Mouse (Mus musculus) splenic B cell, adult 2 months (primary cell): ENCODE results near the gene Pyroxd1.
A peak's percentile ranks its signal among the peaks of the same experiment; 100 is the strongest.

Experiments
- DNase-seq: peaks from one replicate; pipeline ENCODE4 v3.0.0-alpha.2; 2011; ENCODE audit warnings: low read depth, low spot score
- H3K27me3 ChIP-seq: 2 replicates; pipeline ENCODE4 v1.6.1; 2012; ENCODE audit warnings: mild to moderate bottlenecking, low read length, moderate library complexity, mixed read lengths; ENCODE audit not compliant: control insufficient read depth, poor library complexity, insufficient read depth, severe bottlenecking
- H3K36me3 ChIP-seq: 2 replicates; pipeline ENCODE4 v1.6.1; 2012; ENCODE audit warnings: mild to moderate bottlenecking, low read length, moderate library complexity, mixed read lengths; ENCODE audit not compliant: control insufficient read depth, poor library complexity, insufficient read depth, severe bottlenecking

Pyroxd1 gene

GRCm38 (mm10) chr6:142357106-142357505 is 11.7 kb downstream of the Pyroxd1 start:
- H3K36me3 ChIP-seq = peaks cover 16% of the 10 kb centered on the region
- no peaks in the 10 kb centered on the region for H3K27me3 ChIP-seq
- no peak for DNase-seq

GRCm38 (mm10) chr6:142362036-142362435 is 16.6 kb downstream of the Pyroxd1 start:
- Histone ChIP-seq H3K27me3 (no peaks in the 10 kb centered on the region), H3K36me3 (peaks cover 22% of the 10 kb centered on the region)
- DNase-seq = no peak

GRCm38 (mm10) chr6:142363019-142363576 is 17.6 kb downstream of the Pyroxd1 start:
- Histone ChIP-seq H3K36me3 (peaks cover 26% of the 10 kb centered on the region), H3K27me3 (no peaks in the 10 kb centered on the region)
- DNase-seq = no peak

GRCm38 (mm10) chr6:142365742-142366472 is 20.5 kb downstream of the Pyroxd1 start:
- no peak for DNase-seq
- Histone ChIP-seq H3K27me3 (no peaks in the 10 kb centered on the region), H3K36me3 (peaks cover 23% of the 10 kb centered on the region)

GRCm38 (mm10) chr6:142366473-142367018 is 21.1 kb downstream of the Pyroxd1 start:
- peaks cover 22% of the 10 kb centered on the region for H3K36me3 ChIP-seq

GRCm38 (mm10) chr6:142367565-142367964 is 22.1 kb downstream of the Pyroxd1 start:
- peaks cover 23% of the 10 kb centered on the region for H3K36me3 ChIP-seq
- no peak for DNase-seq
- H3K27me3 ChIP-seq = no peaks in the 10 kb centered on the region

More at GRCm38 (mm10) chr6:142366473-142367018, 21.1 kb downstream of the Pyroxd1 start:
- DNase-seq = no peak
- no peaks in the 10 kb centered on the region for H3K27me3 ChIP-seq

- H3K27me3 ChIP-seq = no peaks in the 10 kb centered on the region
- no peak for DNase-seq
- peaks cover 17% of the 10 kb centered on the region for H3K36me3 ChIP-seq
These were observed 24.1 kb downstream of the Pyroxd1 start for GRCm38 (mm10) chr6:142369568-142369967.

- Histone ChIP-seq H3K27me3 (no peaks in the 10 kb centered on the region), H3K36me3 (peaks cover 9% of the 10 kb centered on the region)
- no peak for DNase-seq
These were observed 31.6 kb downstream of the Pyroxd1 start for GRCm38 (mm10) chr6:142377081-142377480.

- Histone ChIP-seq H3K27me3 (no peaks in the 10 kb centered on the region), H3K36me3 (peaks cover 7% of the 10 kb centered on the region)
- no peak for DNase-seq
These were observed 33.3 kb downstream of the Pyroxd1 start for GRCm38 (mm10) chr6:142378576-142379330.

GRCm38 (mm10) chr6:142379961-142380360 is 34.5 kb downstream of the Pyroxd1 start:
- H3K36me3 ChIP-seq = peaks cover 3% of the 10 kb centered on the region
- DNase-seq = no peak
- no peaks in the 10 kb centered on the region for H3K27me3 ChIP-seq

GRCm38 (mm10) chr6:142381615-142382014 is 36.2 kb downstream of the Pyroxd1 start:
- DNase-seq = no peak
- H3K36me3 ChIP-seq = no peaks in the 10 kb centered on the region; the same call in 1 of the 2 replicates
- H3K27me3 ChIP-seq = no peaks in the 10 kb centered on the region

- Histone ChIP-seq H3K36me3 (no peaks in the 10 kb centered on the region), H3K27me3 (no peaks in the 10 kb centered on the region)
- DNase-seq = no peak
These were observed 39.1 kb downstream of the Pyroxd1 start for GRCm38 (mm10) chr6:142384521-142384920.

GRCm38 (mm10) chr6:142386285-142387010 is 41.0 kb downstream of the Pyroxd1 start:
- H3K36me3 ChIP-seq = no peaks in the 10 kb centered on the region
- no peaks in the 10 kb centered on the region for H3K27me3 ChIP-seq
- no peak for DNase-seq

GRCm38 (mm10) chr6:142387011-142387754 is 41.7 kb downstream of the Pyroxd1 start, which contains the start of the genes Recql and Golt1b:
TSS of gene Recql (minus strand) at chr6:142387087.
TSS of gene Golt1b (plus strand) at chr6:142387221.
- peak; percentile 99 for DNase-seq
- no peaks in the 10 kb centered on the region for H3K36me3 ChIP-seq

More at GRCm38 (mm10) chr6:142387011-142387754, 41.7 kb downstream of the Pyroxd1 start, which contains the start of the genes Recql and Golt1b:
- H3K27me3 ChIP-seq = no peaks in the 10 kb centered on the region
